Mouse (Mus musculus) MEL (cell line): ENCODE results near the gene Atxn10. TPM values are rescaled to one million over a fixed set of nuclear protein-coding genes. Genes with fewer than 3 reads are reported as not detected.

Experiments
- DNase-seq: peaks from one replicate; pipeline ENCODE4 v3.0.0; 2011; ENCODE audit warnings: low read depth, low spot score
- H3K27ac ChIP-seq: 2 replicates; pipeline ENCODE4 v1.5.1; 2012; ENCODE audit warnings: low read depth, mild to moderate bottlenecking, control low read depth, low read length, moderate library complexity; ENCODE audit not compliant: control insufficient read depth
- H3K27me3 ChIP-seq, 2 experiments: fragments of 150-350 bp in 1 of 2; sonication (generic) in 1 of 2; 2 replicates each; pipeline ENCODE4 v1.6.1; 2012; ENCODE audit warnings: low read length in 2 of 2, mild to moderate bottlenecking in 2 of 2, improper control_type of control experiment in 1 of 2, moderate library complexity in 1 of 2; ENCODE audit not compliant: insufficient read depth in 2 of 2, control insufficient read depth in 1 of 2
- H3K36me3 ChIP-seq, 2 experiments: 2 replicates each; pipeline ENCODE4 v1.6.1; 2012 to 2014; ENCODE audit warnings: low read length in 2 of 2, improper control_type of control experiment in 1 of 2, inconsistent platforms in 1 of 2, mild to moderate bottlenecking in 1 of 2; ENCODE audit not compliant: insufficient read depth in 2 of 2, control insufficient read depth in 1 of 2
- H3K4me1 ChIP-seq, 2 experiments: fragments of 150-350 bp in 1 of 2; sonication (generic) in 1 of 2; 2 replicates each; pipeline ENCODE4 v1.6.1; 2012; ENCODE audit warnings: low read length in 2 of 2, improper control_type of control experiment in 1 of 2, mild to moderate bottlenecking in 1 of 2; ENCODE audit not compliant: insufficient read depth in 2 of 2, control insufficient read depth in 1 of 2
- H3K4me3 ChIP-seq, 2 experiments: fragments of 150-350 bp in 1 of 2; sonication (generic) in 1 of 2; 2 replicates each; pipeline ENCODE4 v1.5.1; 2012; ENCODE audit warnings: low read depth in 2 of 2, low read length in 2 of 2, mild to moderate bottlenecking in 2 of 2, moderate library complexity in 2 of 2, control low read depth in 1 of 2, improper control_type of control experiment in 1 of 2; ENCODE audit not compliant: control insufficient read depth in 1 of 2, insufficient read depth in 1 of 2
- H3K79me2 ChIP-seq: 2 replicates; pipeline ENCODE4 v1.6.1; 2012; ENCODE audit warnings: mild to moderate bottlenecking, low read length, moderate library complexity; ENCODE audit not compliant: control insufficient read depth, poor library complexity, insufficient read depth
- H3K9ac ChIP-seq: 2 replicates; pipeline ENCODE4 v1.6.1; 2012; ENCODE audit warnings: low read depth, mild to moderate bottlenecking, control low read depth, low read length, moderate library complexity; ENCODE audit not compliant: control insufficient read depth, poor library complexity, severe bottlenecking
- H3K9me3 ChIP-seq: fragments of 150-350 bp; sonication (generic); replicated peaks from 2 replicates; pipeline ENCODE4 v1.6.1; 2012; ENCODE audit warnings: mild to moderate bottlenecking, low read length, improper control_type of control experiment, moderate library complexity; ENCODE audit not compliant: insufficient read depth
- BHLHE40 ChIP-seq: IDR thresholded peaks from 2 replicates; pipeline ENCODE4 v1.6.1; 2012; ENCODE audit warnings: low read depth, mild to moderate bottlenecking, inconsistent platforms, low read length, improper control_type of control experiment, borderline replicate concordance
- EP300 ChIP-seq, 2 experiments: IDR thresholded peaks; 2 replicates each; pipeline ENCODE4 v1.6.1; 2011; ENCODE audit warnings: improper control_type of control experiment in 2 of 2, low read length in 2 of 2, low read depth in 1 of 2, mild to moderate bottlenecking in 1 of 2
- ETS1 ChIP-seq: IDR thresholded peaks from 2 replicates; pipeline ENCODE4 v1.6.1; 2012; ENCODE audit warnings: low read depth, mild to moderate bottlenecking, inconsistent platforms, low read length, improper control_type of control experiment, moderate library complexity
- GABPA ChIP-seq: IDR thresholded peaks from 2 replicates; pipeline ENCODE4 v1.6.1; 2012; ENCODE audit warnings: low read depth, mild to moderate bottlenecking, inconsistent platforms, low read length, improper control_type of control experiment, moderate library complexity
- HCFC1 ChIP-seq: IDR thresholded peaks from 2 replicates; pipeline ENCODE4 v1.6.1; 2012; ENCODE audit warnings: low read depth, mild to moderate bottlenecking, inconsistent platforms, low read length, improper control_type of control experiment, moderate library complexity
- KAT2A ChIP-seq: conservative IDR thresholded peaks from 2 replicates; pipeline ENCODE4 v1.6.1; 2012; ENCODE audit warnings: low read depth, low read length, improper control_type of control experiment, inconsistent platforms
- MAFK ChIP-seq: IDR thresholded peaks from 2 replicates; pipeline ENCODE4 v1.6.1; 2011; ENCODE audit warnings: low read depth, mild to moderate bottlenecking, low read length, improper control_type of control experiment, borderline replicate concordance
- MEF2A ChIP-seq: IDR thresholded peaks from 2 replicates; pipeline ENCODE4 v1.6.1; 2014; ENCODE audit warnings: low read depth, mild to moderate bottlenecking, inconsistent platforms, low read length, improper control_type of control experiment; ENCODE audit not compliant: poor library complexity, insufficient replicate concordance, severe bottlenecking; ENCODE audit errors: extremely low read depth
- MXI1 ChIP-seq: IDR thresholded peaks from 2 replicates; pipeline ENCODE4 v1.6.1; 2011; ENCODE audit warnings: mild to moderate bottlenecking, low read depth, low read length, improper control_type of control experiment
- MYB ChIP-seq: IDR thresholded peaks from 2 replicates; pipeline ENCODE4 v1.6.1; 2011; ENCODE audit warnings: mild to moderate bottlenecking, low read depth, low read length, improper control_type of control experiment
- POLR2A ChIP-seq, 2 experiments: IDR thresholded peaks; 2 replicates each; pipeline ENCODE4 v1.6.1; 2011 to 2012; ENCODE audit warnings: low read length in 2 of 2, mild to moderate bottlenecking in 2 of 2, control low read depth in 1 of 2, improper control_type of control experiment in 1 of 2, low read depth in 1 of 2, moderate library complexity in 1 of 2; ENCODE audit not compliant: control insufficient read depth in 1 of 2, insufficient read depth in 1 of 2, poor library complexity in 1 of 2
- POLR2AphosphoS2 ChIP-seq: IDR thresholded peaks from 2 replicates; pipeline ENCODE4 v1.6.1; 2011; ENCODE audit warnings: low read length, improper control_type of control experiment
- RAD21 ChIP-seq: IDR thresholded peaks from 2 replicates; pipeline ENCODE4 v1.6.1; 2011; ENCODE audit warnings: mild to moderate bottlenecking, low read depth, low read length, improper control_type of control experiment
- RCOR1 ChIP-seq: IDR thresholded peaks from 2 replicates; pipeline ENCODE4 v1.6.1; 2012; ENCODE audit warnings: low read depth, mild to moderate bottlenecking, inconsistent platforms, low read length, improper control_type of control experiment
- USF1 ChIP-seq: IDR thresholded peaks from 2 replicates; pipeline ENCODE4 v1.6.1; 2014; ENCODE audit warnings: low read depth, mild to moderate bottlenecking, inconsistent platforms, low read length, improper control_type of control experiment, moderate library complexity
- USF2 ChIP-seq, 2 experiments: IDR thresholded peaks; 2 replicates each; pipeline ENCODE4 v1.6.1; 2011 to 2012; ENCODE audit warnings: improper control_type of control experiment in 2 of 2, low read length in 2 of 2, borderline replicate concordance in 1 of 2, inconsistent platforms in 1 of 2, low read depth in 1 of 2, mild to moderate bottlenecking in 1 of 2; ENCODE audit not compliant: insufficient read depth in 1 of 2
- ZNF384 ChIP-seq: IDR thresholded peaks from 2 replicates; pipeline ENCODE4 v1.6.1; 2012; ENCODE audit warnings: low read depth, mild to moderate bottlenecking, inconsistent platforms, low read length, improper control_type of control experiment
- polyA plus RNA-seq, 2 experiments: library from polyadenylated mRNA; stranded (reverse) in 1 of 2; unstranded in 1 of 2; fragments of >175 nt in 1 of 2; fragments of >200 nt in 1 of 2; gene quantifications; 2 replicates each; pipeline versions ENCODE4 v1.2.1 to v1.2.4; 2012; ENCODE audit warnings: low replicate concordance in 2 of 2, low read depth in 1 of 2; ENCODE audit not compliant: insufficient read length in 2 of 2, insufficient read depth in 1 of 2, missing spikeins in 1 of 2
- total RNA-seq: library from RNA; depleted of rRNA; stranded (reverse); fragments of 300-350 nt; gene quantifications from 2 replicates; pipeline ENCODE4 v1.2.3, GENCODE M21; 2012

Gene Atxn10
- total and polyA plus RNA-seq, 3 experiments = 24.5 to 75.6 (median 45.0) TPM

- Histone ChIP-seq H3K9me3 (no peaks in the 10 kb centered on the region), H3K4me1 (no peaks in the 10 kb centered on the region), H3K27me3 (no peaks in the 10 kb centered on the region), H3K9ac (no peak overlapping the region)
- TF ChIP-seq MXI1 (no peak), HCFC1 (no peak), RAD21 (no peak), EP300 (IDR thresholded peaks at IDR 0.05; ENCODE audit: low read depth in 1 of 2, low read length in 2 of 2) (no peak), RCOR1 (no peak), GABPA (no peak), USF2 (IDR thresholded peaks at IDR 0.05; ENCODE audit: borderline replicate concordance in 1 of 2, insufficient read depth in 1 of 2, low read depth in 1 of 2, low read length in 2 of 2) (no peak), BHLHE40 (no peak), ZNF384 (no peak)
- TF ChIP-seq, all 39 proteins: peak for 0
- Histone ChIP-seq H3K36me3 (no peaks in the 10 kb centered on the region), H3K27ac (no peak overlapping the region), H3K79me2 (no peaks in the 10 kb centered on the region), H3K4me3 (no peak overlapping the region)
- no peak for DNase-seq
These were observed 37.1 kb upstream of the Atxn10 start for GRCm38 (mm10) chr15:85298946-85299345.

- Histone ChIP-seq H3K27me3 (no peaks in the 10 kb centered on the region), H3K4me3 (no peak overlapping the region), H3K27ac (no peak overlapping the region), H3K4me1 (no peaks in the 10 kb centered on the region)
- TF ChIP-seq MEF2A (no peak), POLR2AphosphoS2 (no peak), ETS1 (no peak), MAFK (no peak), MYB (no peak), KAT2A (no peak), USF1 (no peak), BHLHE40 (no peak), POLR2A (IDR thresholded peaks at IDR 0.05; ENCODE audit: control insufficient read depth in 1 of 2, insufficient read depth in 1 of 2, low read depth in 1 of 2, low read length in 2 of 2, poor library complexity in 1 of 2) (no peak)
- TF ChIP-seq, all 39 proteins: peak for 0
- H3K36me3 ChIP-seq = no peaks in the 10 kb centered on the region
- H3K79me2 ChIP-seq = no peaks in the 10 kb centered on the region
- DNase-seq = no peak
- no peak overlapping the region for H3K9ac ChIP-seq
- no peaks in the 10 kb centered on the region for H3K9me3 ChIP-seq
These were observed 32.8 kb upstream of the Atxn10 start for GRCm38 (mm10) chr15:85303241-85303640.
